Mouse (Mus musculus) cerebellum, adult 2 months (tissue): ENCODE results near the gene C1qtnf1. TPM values are rescaled to one million over a fixed set of nuclear protein-coding genes. Genes with fewer than 3 reads are reported as not detected.

Experiments used
- DNase-seq, 2 experiments: peaks; one replicate each; pipeline ENCODE4 v3.0.0; 2021
- H3K27ac ChIP-seq: fragments of 200-500 bp; 2 replicates; pipeline ENCODE4 v1.5.1; 2012; ENCODE audit warnings: low read length, control low read depth, inconsistent platforms; ENCODE audit not compliant: insufficient read depth
- H3K27me3 ChIP-seq: fragments of 200-500 bp; 2 replicates; pipeline ENCODE4 v1.6.1; 2012; ENCODE audit warnings: inconsistent platforms, mild to moderate bottlenecking, low read length, moderate library complexity; ENCODE audit not compliant: control insufficient read depth, insufficient read depth
- H3K4me1 ChIP-seq: fragments of 200-500 bp; 2 replicates; pipeline ENCODE4 v1.6.1; 2011; ENCODE audit warnings: low read length; ENCODE audit not compliant: control insufficient read depth, insufficient read depth
- H3K4me3 ChIP-seq: fragments of 200-500 bp; replicated peaks from 2 replicates; pipeline ENCODE3; 2011; ENCODE audit warnings: mild to moderate bottlenecking, low read depth, low read length, control low read depth; ENCODE audit not compliant: insufficient read depth
- CTCF ChIP-seq: fragments of 200-500 bp; IDR thresholded peaks from 2 replicates; pipeline ENCODE4 v1.5.1; 2011; ENCODE audit warnings: low read depth, mild to moderate bottlenecking, control low read depth, low read length, moderate library complexity, borderline replicate concordance; ENCODE audit not compliant: insufficient read depth
- POLR2A ChIP-seq: fragments of 200-500 bp; IDR thresholded peaks from 2 replicates; pipeline ENCODE4 v1.6.1; 2011; ENCODE audit warnings: low read length, control low read depth, borderline replicate concordance; ENCODE audit not compliant: insufficient read depth
- WGBS: fragments of 180-500 bp; shearing (Covaris S2); methylation state at CpG from one replicate; pipeline ENCODE4 v1.1.7; 2018; 5-methylcytosine and 5-hydroxymethylcytosine counted together
- polyA plus RNA-seq: library from polyadenylated mRNA; depleted of rRNA; stranded (reverse); fragments of >200 nt; gene quantifications from 2 replicates; pipeline ENCODE4 v1.2.3, GENCODE M21; 2012

Gene C1qtnf1
- polyA plus RNA-seq, 1 experiment = 1.5 TPM

GRCm38 (mm10) chr11:118456937-118457336, 28.9 kb downstream of the C1qtnf1 start:
- Histone ChIP-seq H3K27ac (no peak overlapping the region), H3K27me3 (no peaks in the 10 kb centered on the region), H3K4me3 (no peak overlapping the region), H3K4me1 (peaks cover 2% of the 10 kb centered on the region; the same call in 1 of the 2 replicates)
- no peak for TF ChIP-seq POLR2A
- no peak for TF ChIP-seq CTCF
- WGBS = 88% methylated on average over 11 of the region's 11 CpGs
- no peak for DNase-seq

DNA sequence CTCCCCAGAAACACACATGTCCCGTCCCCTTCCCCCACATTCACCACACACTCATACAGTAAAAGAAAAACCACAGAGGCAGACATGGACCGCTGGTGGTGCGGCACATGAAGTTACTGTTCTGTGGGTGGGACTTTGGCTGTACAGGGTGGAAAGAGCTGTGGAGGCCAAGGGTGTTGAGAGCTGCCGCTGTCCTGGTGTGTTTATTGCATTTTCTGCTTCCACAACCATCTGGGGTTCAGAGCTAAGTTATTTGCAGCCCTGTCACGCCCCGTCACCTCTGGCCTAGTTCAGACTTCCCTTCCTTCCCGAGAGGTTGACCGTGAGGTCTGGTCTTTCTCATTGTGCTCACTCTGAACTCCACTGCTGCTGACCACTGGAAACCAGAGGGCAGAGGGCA, 31.0 kb downstream of the C1qtnf1 start:
- Histone ChIP-seq H3K27ac (no peak overlapping the region), H3K4me3 (no peak overlapping the region), H3K4me1 (peaks cover 2% of the 10 kb centered on the region; the same call in 1 of the 2 replicates), H3K27me3 (no peaks in the 10 kb centered on the region)
- WGBS = 70% methylated on average over 8 of the region's 8 CpGs
- no peak for DNase-seq
- no peak for TF ChIP-seq CTCF
- TF ChIP-seq POLR2A = no peak

DNA sequence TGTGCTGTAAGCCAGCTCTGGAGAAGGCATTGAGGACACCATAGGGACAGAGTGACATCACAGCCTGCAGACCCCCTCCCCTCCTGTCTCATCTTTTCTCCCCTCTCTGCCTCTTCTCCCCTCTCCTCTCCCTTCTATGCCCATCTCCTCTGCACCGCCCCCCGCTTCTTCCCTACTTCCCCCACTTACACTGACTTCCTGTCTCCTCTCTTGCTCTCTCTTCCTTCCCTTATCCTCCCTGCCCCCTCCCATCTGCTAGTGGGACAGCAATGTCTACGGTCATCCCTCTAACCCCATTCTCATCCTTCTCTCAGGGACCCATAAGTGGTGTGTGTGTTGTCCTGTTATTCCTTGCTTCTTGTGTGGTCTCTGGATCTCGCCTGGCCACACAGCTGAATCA, 31.5 kb downstream of the C1qtnf1 start:
- Histone ChIP-seq H3K27me3 (no peaks in the 10 kb centered on the region), H3K4me3 (no peak overlapping the region), H3K4me1 (no peaks in the 10 kb centered on the region), H3K27ac (no peak overlapping the region)
- DNase-seq = no peak
- 82% methylated on average over 4 of the region's 4 CpGs for WGBS
- no peak for TF ChIP-seq POLR2A

GRCm38 (mm10) chr11:118460280-118460679, 32.3 kb downstream of the C1qtnf1 start:
- TF ChIP-seq POLR2A (no peak), CTCF (peak; percentile 57)
- 61% methylated on average over 6 of the region's 6 CpGs for WGBS
- H3K27ac ChIP-seq = no peak overlapping the region
- H3K4me3 ChIP-seq = no peak overlapping the region
- no peak for DNase-seq
- H3K4me1 ChIP-seq = no peaks in the 10 kb centered on the region
- no peaks in the 10 kb centered on the region for H3K27me3 ChIP-seq

DNA sequence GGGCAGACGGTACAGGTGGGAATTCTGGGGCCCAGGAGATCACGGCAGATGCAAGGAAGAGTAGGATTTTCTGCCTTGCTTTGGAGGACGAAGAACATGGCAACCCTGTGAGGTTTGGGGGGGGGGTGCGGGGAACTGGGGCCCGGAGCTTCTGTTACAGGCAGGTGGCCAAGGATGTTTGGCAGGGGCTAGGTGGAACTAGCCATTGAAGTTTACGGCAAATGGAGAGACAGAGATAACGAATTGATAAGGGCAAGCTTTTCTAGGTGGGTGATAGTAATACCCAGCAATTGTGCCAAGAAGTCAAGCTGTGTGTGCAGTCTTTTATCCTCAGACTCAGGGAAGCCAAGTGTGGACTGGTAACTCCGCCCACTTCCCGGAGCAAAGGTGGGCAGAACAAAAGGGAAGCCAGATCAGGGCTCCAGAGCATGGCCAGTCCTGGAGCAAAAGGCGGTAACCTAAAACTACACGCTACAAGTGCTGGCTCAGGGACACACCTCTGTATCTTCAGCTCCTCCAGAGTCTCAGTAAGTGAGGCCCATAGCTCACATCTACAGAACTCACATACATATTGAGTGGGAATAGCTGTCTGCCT, 39.5 kb downstream of the C1qtnf1 start:
- no peaks in the 10 kb centered on the region for H3K27me3 ChIP-seq
- no peak overlapping the region for H3K4me3 ChIP-seq
- 0 out of 2 replicates have a peak, but pooled peaks cover 4% of the 10 kb centered on the region for H3K4me1 ChIP-seq
- H3K27ac ChIP-seq = no peak overlapping the region
- no peak for DNase-seq
- WGBS = 33% methylated on average over 11 of the region's 11 CpGs
- no peak for TF ChIP-seq POLR2A
- TF ChIP-seq CTCF = no peak

DNA sequence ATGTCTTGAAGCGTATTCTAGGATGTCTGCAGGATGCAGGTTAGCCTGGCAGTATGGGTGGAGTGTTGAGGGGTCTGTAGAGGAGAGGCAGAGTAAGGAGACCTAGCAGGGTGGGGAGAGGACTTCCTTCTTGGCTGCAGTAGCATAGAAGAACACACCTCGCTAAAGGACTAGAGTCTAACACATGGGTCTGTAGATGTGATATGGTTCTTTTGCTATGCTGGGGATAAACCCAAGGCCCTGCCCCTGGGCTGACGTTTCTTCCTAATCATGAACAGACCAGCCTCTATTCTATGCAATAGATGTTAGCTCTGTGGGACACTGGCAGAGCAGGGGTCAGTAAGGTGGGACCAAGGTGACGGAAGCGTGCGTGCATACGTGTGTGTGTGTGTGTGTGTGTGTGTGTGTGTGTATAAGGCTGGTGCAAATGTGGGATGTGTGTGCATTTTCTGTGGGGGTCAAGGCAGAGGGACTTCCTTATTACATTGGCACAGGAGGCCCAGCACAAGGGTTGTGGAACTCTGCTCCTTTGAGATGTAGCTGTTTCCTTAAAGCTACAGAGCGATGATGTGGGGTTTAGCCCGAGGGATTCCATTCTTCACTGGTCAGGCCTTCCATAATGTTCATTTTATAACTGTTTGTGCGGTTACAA, 41.6 kb downstream of the C1qtnf1 start:
- Histone ChIP-seq H3K4me1 (0 out of 2 replicates have a peak, but pooled peaks cover 4% of the 10 kb centered on the region), H3K4me3 (no peak overlapping the region), H3K27ac (no peak overlapping the region), H3K27me3 (no peaks in the 10 kb centered on the region)
- no peak for DNase-seq
- TF ChIP-seq CTCF = no peak
- no peak for TF ChIP-seq POLR2A
- 83% methylated on average over 10 of the region's 10 CpGs for WGBS

GRCm38 (mm10) chr11:118470234-118470966, 42.4 kb downstream of the C1qtnf1 start:
- no peak overlapping the region for H3K27ac ChIP-seq
- H3K4me3 ChIP-seq = no peak overlapping the region
- H3K27me3 ChIP-seq = no peaks in the 10 kb centered on the region
- no peak for TF ChIP-seq POLR2A
- no peak for TF ChIP-seq CTCF
- 0 out of 2 replicates have a peak, but pooled peaks cover 4% of the 10 kb centered on the region for H3K4me1 ChIP-seq
- 47% methylated on average over 12 of the region's 12 CpGs for WGBS
- DNase-seq = no peak
